10 mouse cellular contexts compared by ENCODE assay signal in the genomic region with DNA sequence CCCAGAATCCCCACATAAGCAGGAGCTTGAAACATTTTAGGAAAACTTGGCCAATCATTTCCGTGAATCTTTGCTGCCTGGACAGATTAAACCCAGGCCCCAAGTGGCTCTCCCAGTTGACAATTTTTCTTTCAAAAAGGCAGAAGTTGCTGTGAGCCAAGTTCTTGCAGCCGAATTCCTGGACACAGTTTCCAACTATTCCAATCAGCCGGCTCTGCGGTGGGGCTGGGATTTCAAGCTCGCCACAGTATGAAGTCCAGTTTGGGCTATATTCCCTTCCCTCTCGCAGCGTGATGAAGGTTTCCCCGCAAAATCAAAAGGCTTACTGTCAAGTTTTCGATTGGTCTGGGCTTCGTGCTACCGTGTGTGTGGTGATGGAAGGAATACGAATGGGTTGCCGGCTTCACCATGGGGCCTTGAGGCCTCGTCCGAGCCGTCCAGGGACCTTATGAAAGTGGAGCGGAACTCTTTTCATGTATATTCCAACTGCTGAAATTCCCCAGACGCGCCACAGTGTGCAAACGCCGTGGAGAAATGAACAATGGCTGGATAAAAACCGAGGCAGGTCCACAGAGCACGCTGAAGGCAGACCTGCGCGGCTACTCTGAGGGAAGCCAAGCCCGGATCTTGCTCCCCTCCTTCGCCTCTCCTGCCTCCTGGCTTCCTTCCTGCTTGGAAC.
DNase-seq lines count a peak whose midpoint lies in the region; ATAC-seq lines count a peak whose summit lies in the region.
"Had no signal": no experiment of that assay in that cellular context is flagged by ENCODE, and none has a peak within 500 bp of the region (broad histone marks: within the 10 kb centered on the region; RNA-seq: fewer than 3 reads in every experiment).

No protein-coding gene starts in this region.

- H3K4me1 ChIP-seq in lung, embryonic 15.5 days, result peaks cover 23% of the 10 kb centered on the region
- peaks cover 86% of the 10 kb centered on the region for H3K4me1 ChIP-seq in forebrain, embryonic 12.5 days
- H3K4me1 ChIP-seq in midbrain, embryonic 10.5 days, result peaks cover 69% of the 10 kb centered on the region

- H3K36me3 ChIP-seq in lung, embryonic 15.5 days, result no peaks in the 10 kb centered on the region
- no peaks in the 10 kb centered on the region for H3K36me3 ChIP-seq in forebrain, embryonic 12.5 days (replicated peaks)
- H3K36me3 ChIP-seq in midbrain, embryonic 10.5 days, result peaks cover 3% of the 10 kb centered on the region; the same call in 1 of the 2 replicates

- ATAC-seq in lung, embryonic 15.5 days (ENCODE audit: borderline replicate concordance, extremely low read depth, low FRiP score, low TSS enrichment), result no peak
- no peak for ATAC-seq in forebrain, embryonic 12.5 days (ENCODE audit: low FRiP score)
- ATAC-seq: lung, postnatal 0 days had no signal

- H3K4me3 ChIP-seq in lung, embryonic 15.5 days, result no peak overlapping the region
- H3K4me3 ChIP-seq in forebrain, embryonic 12.5 days (replicated peaks), result no peak overlapping the region
- no peak overlapping the region for H3K4me3 ChIP-seq in midbrain, embryonic 10.5 days

- no peaks in the 10 kb centered on the region for H3K27me3 ChIP-seq in lung, embryonic 15.5 days
- H3K27me3 ChIP-seq in forebrain, embryonic 12.5 days, result no peaks in the 10 kb centered on the region
- H3K27me3 ChIP-seq in midbrain, embryonic 10.5 days (ENCODE audit: low read depth, poor library complexity, severe bottlenecking), result no peaks in the 10 kb centered on the region

- 0 out of 2 replicates have a peak overlapping the region, but pooled peaks have one; percentile 20 for H3K27ac ChIP-seq in lung, embryonic 15.5 days
- peak overlapping the region; percentile 26; the same call in 1 of the 2 replicates for H3K27ac ChIP-seq in forebrain, embryonic 12.5 days
- H3K27ac ChIP-seq in midbrain, embryonic 10.5 days (replicated peaks), result peak overlapping the region; percentile 68

- 65% methylated on average over 27 of the region's 27 CpGs for WGBS in lung, embryonic 15.5 days
- 64% methylated on average over 27 of the region's 27 CpGs for WGBS in forebrain, embryonic 12.5 days
- WGBS in midbrain, embryonic 10.5 days, result 69% methylated on average over 27 of the region's 27 CpGs

- H3K4me2 ChIP-seq in lung, embryonic 15.5 days, result no peak overlapping the region
- H3K4me2 ChIP-seq in forebrain, embryonic 12.5 days, result no peak overlapping the region

- H3K9me3 ChIP-seq in lung, embryonic 15.5 days, result no peaks in the 10 kb centered on the region
- H3K9me3 ChIP-seq in forebrain, embryonic 12.5 days, result no peaks in the 10 kb centered on the region
- no peaks in the 10 kb centered on the region for H3K9me3 ChIP-seq in midbrain, embryonic 10.5 days (replicated peaks)

- no peak for DNase-seq in lung, postnatal 14 days
- DNase-seq in midbrain, embryonic 10.5 days (ENCODE audit: low spot score), result no peak
- no peak for DNase-seq in left cerebral cortex, adult 18-20 months (ENCODE audit: low spot score in 2 of 2)
- DNase-seq in adrenal gland, postnatal 10 days, result no peak
- DNase-seq in thymus, postnatal 25 days, result no peak
- DNase-seq: adrenal gland, postnatal 25 days; kidney, adult 2 months had no signal

- no peak overlapping the region for H3K9ac ChIP-seq in lung, embryonic 15.5 days
- no peak overlapping the region for H3K9ac ChIP-seq in forebrain, embryonic 12.5 days
